Mouse (Mus musculus) heart, postnatal 14 days (tissue): ENCODE results near the gene 9230102O04Rik. TPM values are rescaled to one million over a fixed set of nuclear protein-coding genes. Genes with fewer than 3 reads are reported as not detected.

Experiments used
- DNase-seq, 2 experiments: peaks; one replicate each; pipeline ENCODE4 v3.0.0; 2021 to 2022
- intact Hi-C: fragments of 180-260 bp; cut with DNase I; formaldehyde crosslinking; loops from one replicate; pipeline ENCODE4 v1.15.1; 2025
- long read RNA-seq, 2 experiments: library from polyadenylated mRNA; stranded (forward); transcript quantifications; one replicate each; pipeline ENCODE4 v2.0.0; 2021
- total RNA-seq, 2 experiments: library from RNA; stranded (reverse); gene quantifications; 2 replicates each; pipeline ENCODE4 v1.2.3; 2021

The 9230102O04Rik gene
- not detected for total RNA-seq
- long read RNA-seq, experiment 1 = 0 reads
- long read RNA-seq, experiment 2 = 0 reads

DNA sequence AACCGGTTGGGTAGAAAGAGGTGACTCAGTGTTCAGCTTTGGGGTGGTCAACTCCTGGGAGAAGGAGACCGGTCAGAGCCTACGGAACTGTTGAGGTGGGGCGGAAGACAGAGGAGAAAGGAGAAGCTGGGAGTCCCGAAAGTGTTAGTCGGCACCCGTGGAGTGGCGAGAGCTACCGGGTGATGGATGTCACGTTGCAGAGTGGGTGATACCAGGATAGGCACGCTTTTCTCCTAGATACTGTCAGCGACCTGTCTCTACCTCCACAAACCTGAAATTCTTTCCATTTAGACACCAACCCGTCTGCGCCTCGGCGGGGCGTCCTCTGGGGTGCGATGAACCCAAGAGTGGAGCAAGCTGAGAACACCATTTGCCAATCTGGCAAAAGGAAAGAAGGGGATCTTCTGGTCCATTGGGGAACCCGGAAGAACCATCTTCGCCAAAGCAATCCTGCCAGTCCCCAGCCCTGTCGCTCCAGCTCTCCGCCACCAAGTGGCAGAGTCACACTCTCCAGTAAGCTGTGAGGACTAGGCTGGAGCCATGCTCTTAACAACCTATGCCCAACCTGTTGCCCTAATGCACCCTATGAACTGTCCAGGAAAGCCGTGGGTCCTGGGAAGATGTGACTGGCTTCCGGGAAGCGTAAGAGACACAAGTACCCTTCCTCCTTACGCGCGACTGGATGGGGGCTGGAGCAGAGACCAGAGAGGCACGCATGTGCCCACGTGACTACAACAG lies at the start of gene 9230102O04Rik:
Gene 9230102O04Rik (minus strand): TSS at position 628 of the 738 bp plus-strand sequence.
- intact Hi-C loops = loop anchor here (10.0 kb wide), 1 partner anchor 1214 kb away; no protein-coding TSS in a partner anchor

DNA sequence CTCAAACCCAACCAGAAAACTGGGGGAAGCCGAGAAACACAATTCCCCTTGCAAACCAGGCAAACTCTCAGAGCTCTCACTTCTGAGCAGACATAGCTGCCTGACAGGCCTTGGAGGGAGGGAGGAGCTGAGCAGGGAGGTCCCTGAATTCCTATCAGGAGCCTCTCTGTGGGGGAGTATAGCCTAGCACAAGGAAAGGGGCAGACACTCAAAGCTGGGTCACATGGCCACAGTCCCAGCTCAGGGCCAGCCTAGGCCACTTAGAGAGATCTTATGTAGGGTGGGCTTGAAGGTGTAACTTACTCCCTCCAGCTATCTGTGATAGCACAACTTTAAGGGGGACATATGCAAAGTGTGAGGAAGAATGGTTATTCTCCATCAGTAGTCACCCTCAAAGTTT lies 46.6 kb upstream of the 9230102O04Rik start:
- intact Hi-C loops = no loop called here
- DNase-seq = no peak

More for the DNA sequence above, at the start of gene 9230102O04Rik:
- peak; percentile 23 to 47 for DNase-seq

DNA sequence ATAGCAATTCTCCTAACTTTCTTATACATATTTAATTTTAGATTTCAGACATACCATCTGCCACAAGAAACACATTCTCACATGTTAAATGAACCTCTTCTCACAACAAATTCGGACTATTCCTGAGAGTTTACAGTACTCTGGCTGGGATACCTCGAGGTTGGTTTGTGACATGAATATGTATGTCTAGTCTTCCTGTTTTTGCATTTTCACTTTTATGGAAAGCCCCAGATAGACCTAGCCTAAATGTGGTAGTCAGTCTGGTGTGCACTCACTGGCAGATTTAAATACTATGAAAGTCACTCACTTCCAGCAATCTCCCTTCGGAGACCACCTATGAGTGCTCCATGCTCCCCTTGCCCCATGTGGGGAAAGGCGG lies 37.6 kb upstream of the 9230102O04Rik start:
- no peak for DNase-seq
- intact Hi-C loops = no loop called here

DNA sequence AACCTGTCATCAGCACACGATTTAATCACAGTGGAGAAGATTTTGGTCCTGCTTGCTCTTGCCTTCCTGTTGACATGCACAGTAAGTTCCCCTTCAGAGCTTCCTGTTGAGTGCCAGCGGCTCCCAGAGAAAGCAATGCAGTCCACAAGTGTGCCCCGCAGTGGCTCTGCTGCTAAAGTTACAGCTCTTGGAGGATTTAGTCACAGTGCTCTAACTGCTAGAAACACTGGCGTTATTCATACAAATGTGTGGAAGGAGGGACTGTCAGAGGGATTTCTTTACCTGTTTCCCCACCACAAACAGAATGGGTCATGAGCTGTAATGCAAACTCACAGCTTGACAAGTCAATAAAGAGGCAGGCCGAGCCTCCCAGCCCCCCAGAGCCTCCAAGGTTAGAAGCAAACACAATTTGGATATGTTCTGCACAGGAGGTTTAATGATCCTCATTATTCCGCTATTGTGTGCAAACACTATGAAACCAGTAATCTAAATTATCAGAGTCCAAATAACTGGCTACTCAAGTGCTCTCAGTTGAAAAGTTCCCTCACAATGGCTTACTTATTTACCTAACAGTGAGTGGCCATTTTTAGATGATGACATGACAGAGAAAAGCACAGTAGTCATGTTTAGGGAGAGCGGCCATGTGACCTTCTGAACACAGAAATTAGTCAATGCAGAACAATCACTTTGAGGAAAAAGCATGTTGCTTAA lies 37.0 kb upstream of the 9230102O04Rik start:
- DNase-seq = no peak
- intact Hi-C loops = no loop called here

DNA sequence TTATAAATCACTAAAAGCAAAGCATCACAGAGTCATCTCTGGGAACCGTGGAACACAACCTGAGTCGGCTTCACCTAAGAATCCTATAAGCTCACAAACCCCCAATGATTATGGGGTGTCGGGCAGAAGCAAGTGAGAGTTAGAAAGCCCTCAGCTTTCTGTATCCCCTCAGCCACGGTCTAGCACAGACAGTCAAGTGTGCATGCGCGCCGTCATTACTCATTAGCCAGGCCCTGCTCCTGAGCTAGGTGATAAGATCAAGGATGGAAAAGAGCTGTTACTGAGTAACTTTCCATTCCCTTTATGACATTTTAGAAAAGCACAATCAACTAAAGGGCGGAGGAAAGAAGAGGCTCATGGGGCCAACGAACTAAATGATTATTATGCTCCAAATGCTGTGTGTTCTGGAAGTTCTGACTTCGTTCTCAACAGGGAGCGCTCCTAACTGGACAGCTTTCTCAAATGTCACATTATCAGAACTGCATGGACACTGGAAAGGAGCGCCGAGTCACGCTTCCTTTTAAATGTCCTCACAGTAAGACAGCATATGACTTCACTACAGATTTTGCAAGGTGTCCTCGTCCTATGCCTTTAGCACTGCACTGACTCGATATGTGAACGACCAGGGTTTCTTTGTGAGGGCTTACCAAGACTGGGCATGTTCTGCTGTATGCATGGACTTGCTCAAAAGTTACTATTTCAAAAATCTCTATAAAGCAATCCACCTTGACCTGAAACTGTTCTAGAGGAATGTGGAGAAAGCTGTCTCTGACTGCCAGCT lies 29.5 kb upstream of the 9230102O04Rik start:
- intact Hi-C loops = no loop called here
- DNase-seq = no peak

DNA sequence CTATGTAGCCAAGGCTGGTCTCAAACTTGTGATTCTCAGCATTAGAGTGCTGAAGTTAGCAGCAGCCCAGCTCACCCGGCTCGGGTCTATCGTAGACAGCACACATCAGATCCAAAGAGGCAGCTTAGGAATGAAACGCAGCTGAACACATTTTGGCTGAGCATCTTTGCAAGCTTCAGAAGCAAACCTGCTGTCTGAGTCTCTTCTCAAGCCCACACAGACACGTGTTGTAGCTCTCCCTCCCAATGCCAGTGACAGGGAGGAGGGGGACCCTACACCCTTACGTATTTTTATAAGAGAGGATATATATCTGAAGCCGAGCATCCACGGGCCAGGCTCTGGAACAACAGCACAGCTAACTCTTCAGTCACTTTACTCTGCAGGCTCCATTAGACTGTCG lies 28.3 kb upstream of the 9230102O04Rik start:
- intact Hi-C loops = no loop called here
- no peak for DNase-seq

DNA sequence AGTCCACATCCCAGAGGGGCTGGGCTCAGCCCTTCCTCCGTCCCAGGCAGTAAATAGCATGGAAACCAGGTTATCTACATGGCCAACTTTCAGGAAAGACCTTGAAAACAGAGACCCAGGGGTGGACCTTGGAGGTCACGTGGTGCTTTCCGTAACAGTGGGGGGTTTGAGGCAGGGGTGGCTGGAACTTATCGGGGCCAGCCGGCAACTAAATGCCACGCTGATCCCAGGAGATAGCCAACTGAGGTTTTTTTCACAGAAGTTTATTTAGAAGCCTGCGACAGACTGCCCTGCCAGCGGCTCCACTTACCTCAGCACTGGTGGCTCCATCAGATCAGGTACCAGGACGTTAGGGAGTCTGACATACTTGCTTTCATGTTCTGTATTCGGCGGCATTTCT lies 16.7 kb upstream of the 9230102O04Rik start:
- intact Hi-C loops = no loop called here
- no peak for DNase-seq

DNA sequence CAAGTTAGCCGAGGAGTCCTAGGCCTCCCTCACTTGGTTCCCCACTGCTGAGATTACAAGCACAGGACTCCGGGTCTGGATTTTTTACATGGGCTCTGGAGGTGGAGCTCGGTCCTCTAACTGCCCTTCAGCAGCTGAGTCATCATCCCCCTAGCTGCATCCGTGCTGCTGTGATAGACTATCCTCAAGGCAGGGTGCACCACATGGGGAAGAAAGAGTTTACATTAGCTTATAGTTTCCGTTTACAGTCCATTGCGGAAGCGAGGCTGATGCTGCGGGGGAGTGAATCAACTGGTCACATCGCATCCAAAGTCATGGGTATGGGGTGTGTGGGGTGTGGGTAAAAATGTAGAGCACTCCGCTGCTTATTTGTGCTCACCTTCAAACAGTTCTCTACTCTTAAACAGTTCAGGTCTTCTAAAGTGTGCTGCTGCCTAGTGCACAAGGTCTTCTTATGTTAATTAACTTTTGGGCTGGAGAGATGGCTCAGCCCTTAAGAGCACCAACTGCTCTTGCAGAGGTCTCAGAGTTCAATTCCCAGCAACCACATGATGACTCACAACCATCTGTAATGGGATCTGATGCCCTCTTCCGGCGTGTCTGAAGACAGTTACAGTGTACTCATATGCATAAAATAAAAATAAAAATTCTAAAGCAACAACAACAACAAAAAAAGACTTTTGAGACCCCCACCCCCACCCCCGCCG lies 14.7 kb upstream of the 9230102O04Rik start:
- intact Hi-C loops = no loop called here
- DNase-seq = no peak

DNA sequence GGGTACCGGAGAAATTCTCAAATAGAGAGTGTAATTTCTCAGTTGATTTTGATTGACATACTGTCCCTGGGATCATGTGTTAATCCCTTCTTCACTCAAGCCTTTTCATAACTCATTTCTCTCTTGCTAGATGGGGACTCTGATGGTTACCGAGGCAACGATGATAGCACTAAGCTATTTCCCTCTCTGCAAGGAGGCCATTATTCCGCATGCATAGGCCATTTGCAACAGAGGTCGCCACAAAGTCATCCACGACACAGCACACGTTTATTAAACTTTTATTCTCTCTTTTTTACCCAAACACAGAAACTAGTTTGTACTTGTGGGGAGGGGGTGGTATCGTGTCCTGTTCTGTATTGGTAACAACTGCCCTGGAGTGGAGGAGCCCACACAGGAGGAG lies 8.5 kb upstream of the 9230102O04Rik start:
- DNase-seq = no peak
- intact Hi-C loops = no loop called here

DNA sequence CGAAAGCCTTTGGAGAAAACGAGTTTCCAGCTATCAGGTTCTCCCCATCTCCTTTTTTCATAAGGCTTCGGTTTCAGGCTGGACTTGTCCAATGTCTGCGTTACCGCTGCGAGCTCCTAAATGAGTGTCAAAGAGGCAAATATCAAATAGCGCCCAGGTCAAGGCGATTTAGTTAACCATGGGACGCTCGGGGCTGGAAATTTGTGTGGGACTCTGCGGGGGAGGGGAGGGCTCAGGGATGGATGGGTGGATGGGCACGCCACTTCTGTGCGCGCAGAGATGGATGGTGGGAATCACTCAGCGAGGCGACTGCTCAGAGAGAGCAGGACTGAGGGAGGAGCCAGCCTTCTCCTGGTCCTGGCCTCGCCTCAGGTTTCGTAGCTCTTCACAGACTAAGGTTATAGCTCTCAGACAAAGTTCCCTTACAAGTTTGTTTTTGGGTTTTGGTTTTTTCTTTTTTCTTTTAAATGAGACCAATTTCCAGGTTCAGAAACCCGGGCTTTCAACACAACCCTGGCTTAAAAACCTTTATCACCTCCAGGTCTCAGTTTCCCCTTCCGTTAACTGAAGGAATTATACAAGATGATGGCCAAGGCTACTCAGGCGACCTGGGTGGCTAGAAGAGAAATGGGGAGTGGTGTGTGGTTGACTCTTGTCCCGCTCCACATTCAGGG lies 6.9 kb upstream of the 9230102O04Rik start:
- intact Hi-C loops = no loop called here
- no peak for DNase-seq

DNA sequence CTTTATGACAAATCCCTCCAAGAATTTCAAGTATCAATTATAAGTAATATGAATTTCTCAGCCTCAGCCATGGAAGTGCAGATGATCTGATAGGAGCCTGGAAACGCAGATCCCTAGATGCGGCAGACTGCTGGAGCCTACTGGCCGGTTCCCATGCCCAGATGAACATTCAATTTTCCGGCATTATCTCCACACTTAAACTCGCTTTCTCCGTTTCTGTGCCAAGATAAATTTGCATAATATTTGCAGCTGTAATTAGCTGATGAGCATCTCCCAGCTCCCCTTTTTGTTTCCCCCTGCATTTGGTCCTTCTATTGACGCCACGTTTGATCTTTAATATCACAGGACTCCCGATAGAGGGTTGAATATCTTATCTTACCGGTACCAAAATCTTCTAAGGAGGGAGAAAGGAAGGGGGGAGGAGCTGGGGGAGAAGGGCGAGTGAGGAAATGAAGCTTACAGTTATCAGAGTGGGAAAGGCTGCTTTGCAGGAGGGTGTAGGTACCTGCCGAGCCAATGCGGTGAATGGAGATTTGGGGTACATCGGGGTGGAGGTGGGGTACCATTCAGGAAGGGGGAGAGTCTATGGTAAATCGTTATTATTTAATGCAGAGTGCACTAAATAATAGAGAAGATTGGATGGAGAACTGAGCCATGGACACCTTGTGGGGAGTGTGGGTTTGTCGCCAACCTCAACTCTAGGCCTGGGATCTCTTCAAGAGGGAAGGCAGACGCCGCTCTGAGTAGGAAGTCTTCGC lies 5.7 kb upstream of the 9230102O04Rik start:
- no peak for DNase-seq
- intact Hi-C loops = loop anchor here (5.0 kb wide), 1 partner anchor 117 kb away; no protein-coding TSS in a partner anchor

DNA sequence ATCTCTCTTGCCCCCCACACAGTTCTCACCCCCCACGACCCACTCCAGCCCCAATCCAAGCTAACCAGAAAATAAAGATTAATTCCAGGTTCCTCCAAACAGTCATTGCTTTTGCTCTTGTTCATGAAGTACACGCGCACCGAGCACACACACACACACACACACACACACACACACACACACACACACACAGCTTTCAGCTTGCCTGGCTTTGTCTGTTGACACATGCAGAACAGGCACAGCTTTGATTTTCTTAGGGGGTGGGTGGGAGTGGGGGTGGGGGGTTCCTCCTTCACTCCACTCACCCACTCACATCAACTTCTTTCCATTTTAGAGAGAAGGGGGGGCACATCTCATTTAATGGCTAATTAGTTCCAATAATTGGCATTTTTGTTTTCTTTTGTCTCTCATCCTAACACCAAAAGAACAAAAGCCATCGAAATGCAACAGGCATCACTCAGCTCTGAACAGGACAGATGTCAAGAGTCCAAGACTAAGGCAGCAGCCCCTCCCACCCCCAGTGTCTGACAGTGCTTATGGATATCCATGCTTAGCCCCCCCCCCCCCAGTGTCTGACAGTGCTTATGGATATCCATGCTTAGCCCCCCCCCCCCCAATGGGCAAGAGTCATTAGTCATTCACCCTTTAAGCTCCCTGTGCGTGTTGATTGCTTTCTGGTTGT lies 4.1 kb upstream of the 9230102O04Rik start:
- intact Hi-C loops = loop anchor here (5.0 kb wide), 1 partner anchor 119 kb away; no protein-coding TSS in a partner anchor
- no peak for DNase-seq

DNA sequence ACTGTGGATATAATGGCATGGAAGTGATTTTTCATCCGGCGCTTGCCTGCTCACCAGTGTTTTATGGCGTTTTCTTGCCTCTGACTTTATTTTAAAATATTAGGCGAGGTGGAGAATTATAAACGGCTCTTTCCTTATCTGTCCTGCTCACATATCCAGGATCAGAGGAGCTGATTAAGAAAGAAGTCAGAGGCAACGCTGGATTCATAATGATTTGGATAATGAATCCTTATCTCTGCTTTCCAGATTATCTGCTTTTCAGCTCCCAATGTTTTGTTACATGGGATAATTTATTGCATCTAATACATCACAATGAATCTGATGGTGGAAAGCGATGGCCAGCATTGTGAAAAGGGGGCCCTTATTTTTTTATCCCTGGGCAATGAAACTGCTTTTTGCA lies 3.2 kb upstream of the 9230102O04Rik start:
- intact Hi-C loops = loop anchor here (5.0 kb wide), 1 partner anchor 120 kb away; no protein-coding TSS in a partner anchor
- DNase-seq = no peak

DNA sequence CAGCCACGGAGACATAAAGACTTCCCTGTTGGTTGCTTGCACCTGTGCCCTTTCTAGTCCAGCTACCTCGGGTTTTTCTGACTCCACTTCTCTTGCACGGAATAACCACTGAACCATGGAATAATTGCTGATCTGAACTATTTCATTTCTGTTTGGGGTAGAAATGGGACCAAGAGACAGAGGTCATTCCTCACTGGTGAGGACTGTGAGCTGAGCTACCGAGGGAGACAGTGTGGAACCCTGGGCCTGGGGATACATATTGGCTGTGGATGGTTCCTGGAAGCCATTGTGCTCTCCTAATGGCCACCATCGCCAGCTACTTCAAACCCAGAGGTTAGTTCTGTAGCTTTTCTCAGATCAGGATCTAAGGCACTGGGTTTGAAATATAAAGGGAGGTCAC lies 1.6 kb upstream of the 9230102O04Rik start:
- intact Hi-C loops = loop anchor here (5.0 kb wide), 1 partner anchor 121 kb away; no protein-coding TSS in a partner anchor
- DNase-seq = no peak

DNA sequence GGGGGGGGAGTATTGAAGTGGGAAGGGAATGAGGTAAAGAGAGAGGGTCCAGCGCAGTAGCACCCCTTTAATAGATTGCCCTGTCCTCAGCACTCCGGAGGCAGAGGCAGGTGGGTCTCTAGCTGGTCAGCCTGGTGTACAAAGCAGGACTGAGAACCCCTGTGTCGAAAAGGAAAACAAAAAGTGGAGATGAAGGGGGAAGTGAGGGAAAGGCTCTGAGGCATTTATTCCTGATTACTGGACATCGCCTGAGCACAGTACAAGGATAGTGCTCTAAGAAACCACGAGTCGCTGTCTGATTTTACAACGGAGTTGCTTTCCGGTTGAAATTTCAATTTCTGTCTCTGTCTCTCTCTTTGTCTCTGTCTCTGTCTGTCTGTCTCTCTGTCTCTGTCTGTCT lies 911 bp upstream of the 9230102O04Rik start:
- DNase-seq = no peak
- intact Hi-C loops = loop anchor here (5.0 kb wide), 1 partner anchor 122 kb away; no protein-coding TSS in a partner anchor

DNA sequence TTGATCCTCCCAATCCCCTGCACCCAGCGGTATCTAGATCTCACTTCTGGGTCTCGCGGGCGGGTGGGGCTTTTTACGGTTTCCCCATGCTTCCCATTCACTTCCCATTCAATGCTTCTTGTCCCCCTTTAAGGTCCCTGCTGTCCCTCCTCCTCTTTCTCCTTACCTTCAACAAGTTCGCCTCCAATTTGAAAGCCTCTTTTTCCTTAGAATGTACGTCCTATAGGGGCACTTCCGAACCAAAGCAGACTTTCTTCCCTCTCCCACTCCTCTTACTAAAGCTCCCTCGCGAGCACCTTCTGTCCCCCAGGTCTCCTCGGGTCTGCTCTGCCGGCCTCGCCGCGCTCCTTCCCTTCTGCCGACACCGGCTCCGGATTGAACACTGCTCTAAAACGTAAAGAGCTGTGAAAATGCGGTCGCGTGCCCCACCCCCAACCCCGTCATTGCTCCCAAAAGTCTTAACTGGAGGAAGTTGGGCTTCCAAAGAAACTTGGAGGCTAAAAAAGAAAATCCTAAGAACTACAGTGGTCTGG lies 377 bp upstream of the 9230102O04Rik start, which contains the start of gene Gata3:
Gene Gata3 (minus strand): TSS at position 384 of the 533 bp plus-strand sequence.
- no peak for DNase-seq
- intact Hi-C loops = loop anchor here (5.0 to 10.0 kb wide), 2 partner anchors 123 to 1215 kb away; no protein-coding TSS in a partner anchor

DNA sequence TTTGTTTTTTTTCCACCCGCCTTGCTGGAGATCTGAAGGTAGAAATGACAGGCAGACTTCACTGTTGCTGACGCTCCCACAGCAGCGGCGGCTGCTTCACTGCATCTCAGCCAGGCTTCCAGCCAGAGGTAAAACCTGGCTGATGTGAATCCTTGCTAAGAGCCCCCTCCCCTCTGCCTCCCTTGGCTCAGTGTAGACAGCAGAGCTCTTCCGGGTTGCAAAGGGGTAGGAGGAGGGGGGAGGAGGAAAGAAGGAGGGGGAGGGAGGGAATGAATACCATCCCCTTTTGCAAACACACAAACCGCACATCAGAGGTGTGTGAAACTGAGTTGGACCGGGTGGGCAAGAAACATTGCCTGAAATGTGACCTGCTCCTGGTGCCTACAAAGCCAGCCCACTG lies 1.7 kb downstream of the 9230102O04Rik start:
- intact Hi-C loops = loop anchor here (10.0 kb wide), 1 partner anchor 1213 kb away; no protein-coding TSS in a partner anchor
- DNase-seq = no peak
